Mouse (Mus musculus): Measurements from ENCODE around the gene Tle4.

GRCm38 (mm10) chr19:14487180-14487579 is 110.7 kb downstream of the Tle4 start:
- TF ChIP-seq POLR2A (IDR thresholded peaks at IDR 0.05; ENCODE audit: insufficient read depth, low read length) (no peak), EP300 (IDR thresholded peaks at IDR 0.05; ENCODE audit: insufficient read depth, low read depth, low read length) (no peak), CTCF (IDR thresholded peaks at IDR 0.05; ENCODE audit: low read depth, low read length) (no peak)

Measured in ES-Bruce4 (cell line).